Mouse (Mus musculus): ENCODE measurements around the gene Zfp980.
"Not testable (repeated sequence)": the region's sequence is repeated elsewhere in the genome, so short reads cannot be mapped to it uniquely, and the experiment has no call there.

The Zfp980 gene

DNA sequence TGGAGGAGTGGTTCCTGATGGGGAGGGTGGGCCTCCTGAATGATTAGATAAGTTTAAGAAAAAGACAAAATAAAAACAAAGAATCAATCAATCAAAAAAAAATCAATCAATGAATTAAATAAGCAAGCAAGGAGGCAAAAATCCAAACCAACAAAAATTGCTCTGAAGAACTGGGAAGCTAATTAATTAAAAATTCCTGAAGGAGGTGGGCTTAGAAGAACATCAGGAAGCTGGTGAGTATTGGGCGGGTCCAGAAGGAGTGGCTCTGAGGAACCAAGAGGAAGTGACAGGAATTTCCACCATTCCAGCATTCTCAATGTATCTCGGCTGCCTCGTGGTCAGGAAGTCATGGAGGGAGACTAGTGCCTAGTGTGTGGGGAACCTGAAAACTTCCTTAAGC is at the start of gene Zfp980:
Zfp980 (plus strand) TSS at position 301 of the 400 bp plus-strand sequence.
- not testable (repeated sequence) for DNase-seq (ENCODE audit: low read depth, low spot score)

DNA sequence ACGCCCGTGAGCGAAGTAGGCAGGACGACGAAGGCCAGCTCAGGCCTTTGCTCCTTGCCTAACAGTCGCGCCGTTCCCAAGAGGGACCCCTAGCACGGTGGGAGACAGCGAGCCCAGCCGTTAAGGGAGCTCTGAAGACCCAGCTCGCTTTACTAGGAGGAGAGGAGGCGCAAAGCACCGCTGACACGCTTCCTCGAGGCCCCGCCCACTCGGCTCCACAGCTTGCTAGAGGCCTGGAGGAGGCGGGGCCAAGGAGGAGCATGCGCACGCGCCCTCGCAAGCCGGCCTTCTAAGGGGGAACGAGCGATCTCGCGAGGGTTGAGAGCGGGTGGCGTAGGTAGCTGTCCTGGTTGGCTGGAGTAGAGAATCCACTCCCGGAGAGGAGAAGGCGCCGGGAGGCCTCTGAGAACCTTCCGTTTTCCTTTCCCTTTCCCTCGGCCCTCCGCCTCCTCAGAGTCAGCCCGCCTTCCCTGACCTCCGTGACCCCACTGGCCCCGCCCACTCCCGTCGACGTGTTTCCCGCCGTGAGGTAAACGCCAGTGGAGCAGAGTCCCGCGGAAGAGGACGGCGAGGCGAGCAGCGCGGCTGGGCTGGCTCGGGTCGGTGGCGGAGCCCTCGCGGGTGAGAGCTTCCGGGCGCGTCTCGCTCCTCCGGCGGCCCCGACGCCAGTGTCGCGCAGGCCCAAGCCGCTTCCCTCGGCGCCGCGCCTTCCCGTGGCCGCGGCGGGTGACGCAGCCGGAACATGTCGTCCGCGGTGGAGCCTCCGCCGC is 29.9 kb upstream of the Zfp980 start:
- DNase-seq (ENCODE audit: low read depth, low spot score) = peak; percentile 88

GRCm38 (mm10) chr4:145674286-145674780 is 3.8 kb downstream of the Zfp980 start:
- DNase-seq (ENCODE audit: low read depth, low spot score) = peak; percentile 31

- peak; percentile 21 for DNase-seq (ENCODE audit: low read depth, low spot score)
These were observed 9.7 kb downstream of the Zfp980 start for GRCm38 (mm10) chr4:145680217-145680616.

DNA sequence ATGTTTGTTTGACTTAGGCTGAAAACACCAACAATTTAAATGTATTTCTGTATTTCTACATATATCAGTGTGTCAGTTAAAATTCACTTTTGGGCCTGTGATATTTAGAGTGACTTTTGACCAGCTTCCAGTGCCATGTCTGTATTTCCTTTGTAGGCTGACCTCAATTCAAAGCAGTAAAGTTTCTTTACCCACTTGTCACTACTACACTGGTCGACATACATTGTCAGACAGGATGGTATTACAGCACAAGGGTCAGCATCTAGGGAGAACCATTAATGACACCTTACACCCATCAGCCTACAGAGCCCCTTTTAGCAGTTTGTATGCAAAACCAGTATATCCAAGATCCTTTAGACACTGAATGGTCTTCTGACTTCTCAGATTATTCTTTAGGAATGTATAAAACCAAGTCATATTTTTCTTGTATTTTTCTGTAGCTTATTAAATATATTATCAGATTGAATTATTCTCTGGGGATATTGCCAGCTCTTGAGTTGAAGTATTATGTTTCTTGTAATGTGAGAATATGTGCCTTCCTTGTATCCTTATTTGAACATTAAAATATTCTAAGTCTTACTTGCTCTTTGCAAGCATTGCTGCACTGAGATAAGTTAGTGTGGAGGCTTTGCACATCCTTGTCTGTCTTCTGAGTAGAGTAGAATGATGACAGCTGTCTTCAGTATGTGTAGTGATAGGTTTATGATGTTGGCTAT is 10.3 kb downstream of the Zfp980 start:
- not testable (repeated sequence) for DNase-seq (ENCODE audit: low read depth, low spot score)

GRCm38 (mm10) chr4:145682021-145682420 is 11.5 kb downstream of the Zfp980 start:
- DNase-seq (ENCODE audit: low read depth, low spot score) = not testable (repeated sequence)

DNA sequence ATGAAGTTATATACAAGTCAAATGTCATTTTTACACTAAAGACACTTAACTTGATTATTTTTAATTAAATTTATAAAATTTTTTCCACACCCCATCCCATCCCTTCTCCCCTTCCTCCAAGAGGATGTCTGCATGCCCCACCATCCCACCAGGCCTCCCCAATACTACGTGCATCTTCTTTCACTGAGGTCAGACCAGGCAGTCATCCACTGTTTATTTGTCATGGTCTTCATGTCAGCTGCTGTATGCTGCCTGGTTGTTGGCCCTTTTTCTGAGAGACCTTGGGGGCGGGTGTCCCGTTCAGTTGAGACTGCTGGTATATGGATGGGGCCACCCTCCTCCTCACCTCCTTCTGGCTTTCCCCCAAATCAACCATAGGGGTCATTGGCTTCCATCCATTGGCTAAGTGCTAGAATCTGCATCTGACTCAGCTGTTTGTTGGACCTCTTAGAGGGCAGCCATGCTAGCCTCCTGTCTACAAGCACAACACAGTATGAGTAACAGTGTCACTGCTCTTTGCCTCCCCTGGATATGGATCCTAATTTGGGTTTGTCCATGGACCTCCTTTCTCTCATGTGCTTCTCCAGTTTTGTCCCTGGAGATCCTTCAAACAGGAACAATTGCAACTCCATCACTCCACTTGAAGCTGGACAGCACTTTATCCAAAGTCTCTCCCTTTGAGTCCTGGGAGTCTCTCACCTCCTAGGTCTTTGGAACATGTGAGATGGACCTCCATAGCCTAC is 12.7 kb downstream of the Zfp980 start:
- not testable (repeated sequence) for DNase-seq (ENCODE audit: low read depth, low spot score)

- DNase-seq (ENCODE audit: low read depth, low spot score) = not testable (repeated sequence)
These were observed 15.6 kb downstream of the Zfp980 start for GRCm38 (mm10) chr4:145686061-145686460.

- peak; percentile 93 for DNase-seq (ENCODE audit: low read depth, low spot score)
These were observed 74.6 kb downstream of the Zfp980 start for GRCm38 (mm10) chr4:145744935-145745644.

- not testable (repeated sequence) for DNase-seq (ENCODE audit: low read depth, low spot score)
These were observed 75.1 kb downstream of the Zfp980 start for GRCm38 (mm10) chr4:145745645-145745991.
